Mouse (Mus musculus): ENCODE results near the gene Erg28. TPM values are rescaled to one million over a fixed set of nuclear protein-coding genes. Genes with fewer than 3 reads are reported as not detected.

Erg28 gene
- polyA plus RNA-seq, 1 experiment from 2014 or later, result 123 TPM

- Histone ChIP-seq H3K9me3 (replicated peaks; ENCODE audit: control insufficient read depth, low read length) (no peaks in the 10 kb centered on the region), H3K27ac (ENCODE audit: low read length) (no peak overlapping the region), H3K9ac (ENCODE audit: low read length) (no peak overlapping the region), H3K4me1 (ENCODE audit: control insufficient read depth, insufficient read depth, low read length) (peaks cover 5% of the 10 kb centered on the region), H3K27me3 (ENCODE audit: control insufficient read depth, insufficient read depth, low read length) (no peaks in the 10 kb centered on the region), H3K4me3 (replicated peaks; ENCODE audit: low read length) (no peak overlapping the region), H3K36me3 (ENCODE audit: control insufficient read depth, insufficient read depth, low read length) (no peaks in the 10 kb centered on the region), H3K4me2 (ENCODE audit: low read depth, low read length) (no peak overlapping the region)
- ATAC-seq (ENCODE audit: insufficient read depth, low FRiP score), result no peak
- 91% methylated on average over 3 of the region's 3 CpGs for WGBS
Measured at GRCm38 (mm10) chr12:85828856-85829255, 4.5 kb upstream of the Erg28 start.

GRCm38 (mm10) chr12:85825822-85826221 is 1.5 kb upstream of the Erg28 start:
- H3K27me3 ChIP-seq (ENCODE audit: control insufficient read depth, insufficient read depth, low read length), result no peaks in the 10 kb centered on the region
- no peak overlapping the region for H3K27ac ChIP-seq (ENCODE audit: low read length)
- no peak overlapping the region for H3K9ac ChIP-seq (ENCODE audit: low read length)
- peaks cover 3% of the 10 kb centered on the region; the same call in 1 of the 2 replicates for H3K36me3 ChIP-seq (ENCODE audit: control insufficient read depth, insufficient read depth, low read length)
- no peak for ATAC-seq (ENCODE audit: insufficient read depth, low FRiP score)
- WGBS, result 61% methylated on average over 2 of the region's 2 CpGs
- H3K9me3 ChIP-seq (replicated peaks; ENCODE audit: control insufficient read depth, low read length), result no peaks in the 10 kb centered on the region
- H3K4me3 ChIP-seq (replicated peaks; ENCODE audit: low read length), result no peak overlapping the region
- H3K4me2 ChIP-seq (ENCODE audit: low read depth, low read length), result peak overlapping the region; percentile 85
- H3K4me1 ChIP-seq (ENCODE audit: control insufficient read depth, insufficient read depth, low read length), result peaks cover 13% of the 10 kb centered on the region

- Histone ChIP-seq H3K36me3 (ENCODE audit: control insufficient read depth, insufficient read depth, low read length) (peaks cover 3% of the 10 kb centered on the region; the same call in 1 of the 2 replicates), H3K9me3 (replicated peaks; ENCODE audit: control insufficient read depth, low read length) (no peaks in the 10 kb centered on the region), H3K27ac (ENCODE audit: low read length) (peak overlapping the region; percentile 99), H3K4me3 (replicated peaks; ENCODE audit: low read length) (peak overlapping the region; percentile 83), H3K4me1 (ENCODE audit: control insufficient read depth, insufficient read depth, low read length) (peaks cover 13% of the 10 kb centered on the region), H3K9ac (ENCODE audit: low read length) (peak overlapping the region; percentile 84), H3K4me2 (ENCODE audit: low read depth, low read length) (peak overlapping the region; percentile 85), H3K27me3 (ENCODE audit: control insufficient read depth, insufficient read depth, low read length) (no peaks in the 10 kb centered on the region)
- no peak for ATAC-seq (ENCODE audit: insufficient read depth, low FRiP score)
- 8% methylated on average over 8 of the region's 8 CpGs for WGBS
Measured at GRCm38 (mm10) chr12:85825361-85825760, 1.0 kb upstream of the Erg28 start.

- 72% methylated on average over 9 of the region's 9 CpGs for WGBS
- no peak overlapping the region for H3K4me2 ChIP-seq (ENCODE audit: low read depth, low read length)
- no peak for ATAC-seq (ENCODE audit: insufficient read depth, low FRiP score)
- H3K27ac ChIP-seq (ENCODE audit: low read length), result no peak overlapping the region
- no peak overlapping the region for H3K4me3 ChIP-seq (replicated peaks; ENCODE audit: low read length)
- peaks cover 3% of the 10 kb centered on the region; the same call in 1 of the 2 replicates for H3K36me3 ChIP-seq (ENCODE audit: control insufficient read depth, insufficient read depth, low read length)
- H3K9ac ChIP-seq (ENCODE audit: low read length), result no peak overlapping the region
- H3K27me3 ChIP-seq (ENCODE audit: control insufficient read depth, insufficient read depth, low read length), result no peaks in the 10 kb centered on the region
- H3K4me1 ChIP-seq (ENCODE audit: control insufficient read depth, insufficient read depth, low read length), result peaks cover 13% of the 10 kb centered on the region
- H3K9me3 ChIP-seq (replicated peaks; ENCODE audit: control insufficient read depth, low read length), result no peaks in the 10 kb centered on the region
Measured at GRCm38 (mm10) chr12:85822051-85822450, 2.3 kb downstream of the Erg28 start.

- Histone ChIP-seq H3K4me1 (ENCODE audit: control insufficient read depth, insufficient read depth, low read length) (peaks cover 7% of the 10 kb centered on the region; the same call in 1 of the 2 replicates), H3K27ac (ENCODE audit: low read length) (no peak overlapping the region), H3K9me3 (replicated peaks; ENCODE audit: control insufficient read depth, low read length) (no peaks in the 10 kb centered on the region), H3K9ac (ENCODE audit: low read length) (no peak overlapping the region), H3K4me2 (ENCODE audit: low read depth, low read length) (no peak overlapping the region), H3K36me3 (ENCODE audit: control insufficient read depth, insufficient read depth, low read length) (0 out of 2 replicates have a peak, but pooled peaks cover 3% of the 10 kb centered on the region), H3K27me3 (ENCODE audit: control insufficient read depth, insufficient read depth, low read length) (no peaks in the 10 kb centered on the region), H3K4me3 (replicated peaks; ENCODE audit: low read length) (no peak overlapping the region)
- ATAC-seq (ENCODE audit: insufficient read depth, low FRiP score), result peak; percentile 46; the same call in 1 of the 2 replicates
- 48% methylated on average over 2 of the region's 2 CpGs for WGBS
Measured at GRCm38 (mm10) chr12:85813599-85813998, 10.8 kb downstream of the Erg28 start.

- Histone ChIP-seq H3K27me3 (ENCODE audit: control insufficient read depth, insufficient read depth, low read length) (no peaks in the 10 kb centered on the region), H3K9me3 (replicated peaks; ENCODE audit: control insufficient read depth, low read length) (no peaks in the 10 kb centered on the region), H3K27ac (ENCODE audit: low read length) (no peak overlapping the region), H3K4me1 (ENCODE audit: control insufficient read depth, insufficient read depth, low read length) (peaks cover 7% of the 10 kb centered on the region; the same call in 1 of the 2 replicates), H3K36me3 (ENCODE audit: control insufficient read depth, insufficient read depth, low read length) (0 out of 2 replicates have a peak, but pooled peaks cover 3% of the 10 kb centered on the region), H3K4me3 (replicated peaks; ENCODE audit: low read length) (no peak overlapping the region), H3K4me2 (ENCODE audit: low read depth, low read length) (no peak overlapping the region), H3K9ac (ENCODE audit: low read length) (no peak overlapping the region)
- ATAC-seq (ENCODE audit: insufficient read depth, low FRiP score), result no peak
- WGBS, result 92% methylated on average over 4 of the region's 4 CpGs
Measured at GRCm38 (mm10) chr12:85811676-85812075, 12.7 kb downstream of the Erg28 start.

- no peak overlapping the region for H3K4me3 ChIP-seq (replicated peaks; ENCODE audit: low read length)
- H3K9me3 ChIP-seq (replicated peaks; ENCODE audit: control insufficient read depth, low read length), result no peaks in the 10 kb centered on the region
- 0 out of 2 replicates have a peak, but pooled peaks cover 2% of the 10 kb centered on the region for H3K36me3 ChIP-seq (ENCODE audit: control insufficient read depth, insufficient read depth, low read length)
- H3K27ac ChIP-seq (ENCODE audit: low read length), result no peak overlapping the region
- H3K4me2 ChIP-seq (ENCODE audit: low read depth, low read length), result no peak overlapping the region
- H3K4me1 ChIP-seq (ENCODE audit: control insufficient read depth, insufficient read depth, low read length), result peaks cover 7% of the 10 kb centered on the region; the same call in 1 of the 2 replicates
- no peaks in the 10 kb centered on the region for H3K27me3 ChIP-seq (ENCODE audit: control insufficient read depth, insufficient read depth, low read length)
- no peak overlapping the region for H3K9ac ChIP-seq (ENCODE audit: low read length)
- ATAC-seq (ENCODE audit: insufficient read depth, low FRiP score), result no peak
Measured at GRCm38 (mm10) chr12:85810959-85811358, 13.4 kb downstream of the Erg28 start.

GRCm38 (mm10) chr12:85809726-85810125 is 14.6 kb downstream of the Erg28 start:
- H3K27ac ChIP-seq (ENCODE audit: low read length), result no peak overlapping the region
- WGBS, result 19% methylated on average over 6 of the region's 6 CpGs

GRCm38 (mm10) chr12:85800031-85800430 is 24.3 kb downstream of the Erg28 start:
- Histone ChIP-seq H3K9ac (ENCODE audit: low read length) (no peak overlapping the region), H3K27ac (ENCODE audit: low read length) (no peak overlapping the region), H3K9me3 (replicated peaks; ENCODE audit: control insufficient read depth, low read length) (no peaks in the 10 kb centered on the region), H3K36me3 (ENCODE audit: control insufficient read depth, insufficient read depth, low read length) (no peaks in the 10 kb centered on the region), H3K4me1 (ENCODE audit: control insufficient read depth, insufficient read depth, low read length) (no peaks in the 10 kb centered on the region), H3K4me2 (ENCODE audit: low read depth, low read length) (no peak overlapping the region), H3K27me3 (ENCODE audit: control insufficient read depth, insufficient read depth, low read length) (no peaks in the 10 kb centered on the region), H3K4me3 (replicated peaks; ENCODE audit: low read length) (no peak overlapping the region)
- 49% methylated on average over 9 of the region's 9 CpGs for WGBS
- no peak for ATAC-seq (ENCODE audit: insufficient read depth, low FRiP score)

More at GRCm38 (mm10) chr12:85809726-85810125, 14.6 kb downstream of the Erg28 start:
- Histone ChIP-seq H3K27me3 (ENCODE audit: control insufficient read depth, insufficient read depth, low read length) (no peaks in the 10 kb centered on the region), H3K9ac (ENCODE audit: low read length) (no peak overlapping the region), H3K9me3 (replicated peaks; ENCODE audit: control insufficient read depth, low read length) (no peaks in the 10 kb centered on the region), H3K4me2 (ENCODE audit: low read depth, low read length) (no peak overlapping the region), H3K36me3 (ENCODE audit: control insufficient read depth, insufficient read depth, low read length) (no peaks in the 10 kb centered on the region), H3K4me1 (ENCODE audit: control insufficient read depth, insufficient read depth, low read length) (peaks cover 7% of the 10 kb centered on the region; the same call in 1 of the 2 replicates), H3K4me3 (replicated peaks; ENCODE audit: low read length) (no peak overlapping the region)
- peak; percentile 50; the same call in 1 of the 2 replicates for ATAC-seq (ENCODE audit: insufficient read depth, low FRiP score)
